21 mouse cellular contexts compared by ENCODE assay signal in the genomic region with DNA sequence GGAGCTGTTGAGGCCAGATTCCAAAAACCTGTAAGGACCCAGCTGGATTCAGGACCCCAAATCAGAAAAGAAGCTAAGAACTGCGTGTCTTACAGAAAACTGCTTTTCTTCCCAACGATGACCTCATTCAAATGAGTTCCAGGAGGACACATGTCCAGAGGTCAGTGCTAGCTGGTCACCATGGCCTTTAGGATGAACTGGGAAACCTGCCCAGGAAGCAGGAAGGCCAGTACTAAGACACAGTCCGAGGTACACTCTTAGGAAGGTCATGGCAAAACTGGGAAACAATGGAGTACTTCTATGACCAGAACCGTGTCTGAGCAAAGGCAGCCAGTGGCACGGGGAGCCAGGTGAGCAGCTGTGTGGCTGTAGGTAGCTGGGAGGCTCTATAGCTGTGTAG. TPM values are rescaled to one million over a fixed set of nuclear protein-coding genes. Genes with fewer than 3 reads are reported as not detected.
DNase-seq lines count a peak whose midpoint lies in the region; ATAC-seq and TF ChIP-seq lines count a peak whose summit lies in the region.
"Had no signal": no experiment of that assay in that cellular context is flagged by ENCODE, and none has a peak within 500 bp of the region (broad histone marks: within the 10 kb centered on the region; RNA-seq: fewer than 3 reads in every experiment).

No protein-coding gene starts in this region.

- H3K79me2 ChIP-seq in liver, adult 2 months (ENCODE audit: control insufficient read depth, insufficient read depth, low read length): no peaks in the 10 kb centered on the region

- no peak for TF ChIP-seq CTCF in hindbrain, postnatal 0 days (IDR thresholded peaks at IDR 0.05; ENCODE audit: low read depth)
- TF ChIP-seq CTCF in liver, adult 2 months (IDR thresholded peaks at IDR 0.05; ENCODE audit: low read depth, low read length): no peak

- H3K9ac ChIP-seq in hindbrain, embryonic 13.5 days: no peak overlapping the region
- H3K9ac ChIP-seq in hindbrain, postnatal 0 days (replicated peaks; ENCODE audit: low read length): no peak overlapping the region
- H3K9ac ChIP-seq in liver, adult 2 months (ENCODE audit: low read depth, low read length): no peak overlapping the region
- H3K9ac ChIP-seq: liver, embryonic 13.5 days; lung, embryonic 15.5 days; midbrain, embryonic 12.5 days had no signal

- no peaks in the 10 kb centered on the region for H3K9me3 ChIP-seq in hindbrain, embryonic 13.5 days
- H3K9me3 ChIP-seq in hindbrain, postnatal 0 days (ENCODE audit: low read length): no peaks in the 10 kb centered on the region
- H3K9me3 ChIP-seq: limb, embryonic 10.5 days; liver, embryonic 13.5 days; lung, embryonic 15.5 days; midbrain, embryonic 12.5 days had no signal

- 74% methylated on average over 5 of the region's 5 CpGs for WGBS in hindbrain, embryonic 13.5 days
- 72% methylated on average over 5 of the region's 5 CpGs for WGBS in hindbrain, postnatal 0 days
- WGBS in liver, adult 2 months: 13% methylated on average over 5 of the region's 5 CpGs

- no peak for TF ChIP-seq POLR2A in liver, adult 2 months (IDR thresholded peaks at IDR 0.05; ENCODE audit: extremely low read depth, insufficient read depth, low read length)

- H3K36me3 ChIP-seq in hindbrain, embryonic 13.5 days: peaks cover 19% of the 10 kb centered on the region
- 0 out of 2 replicates have a peak, but pooled peaks cover 4% of the 10 kb centered on the region for H3K36me3 ChIP-seq in hindbrain, postnatal 0 days (ENCODE audit: insufficient read depth, low read length)
- H3K36me3 ChIP-seq in liver, adult 2 months (ENCODE audit: control insufficient read depth, insufficient read depth, low read length): no peaks in the 10 kb centered on the region
- H3K36me3 ChIP-seq: limb, embryonic 10.5 days; liver, embryonic 13.5 days; lung, embryonic 15.5 days; midbrain, embryonic 12.5 days had no signal

- no peak overlapping the region for H3K4me2 ChIP-seq in hindbrain, embryonic 13.5 days
- no peak overlapping the region for H3K4me2 ChIP-seq in hindbrain, postnatal 0 days (ENCODE audit: low read depth, low read length)
- H3K4me2 ChIP-seq: liver, embryonic 13.5 days; lung, embryonic 15.5 days; midbrain, embryonic 12.5 days had no signal

- peaks cover 11% of the 10 kb centered on the region for H3K4me1 ChIP-seq in hindbrain, embryonic 13.5 days (replicated peaks)
- no peaks in the 10 kb centered on the region for H3K4me1 ChIP-seq in hindbrain, postnatal 0 days (ENCODE audit: insufficient read depth, low read length)
- peaks cover 8% of the 10 kb centered on the region for H3K4me1 ChIP-seq in liver, adult 2 months (ENCODE audit: control insufficient read depth, insufficient read depth, low read length)
- H3K4me1 ChIP-seq: limb, embryonic 10.5 days had no signal

- no peaks in the 10 kb centered on the region for H3K27me3 ChIP-seq in hindbrain, embryonic 13.5 days
- H3K27me3 ChIP-seq in hindbrain, postnatal 0 days (ENCODE audit: insufficient read depth, low read length): no peaks in the 10 kb centered on the region
- H3K27me3 ChIP-seq in liver, adult 2 months (ENCODE audit: control insufficient read depth, insufficient read depth, low read length): no peaks in the 10 kb centered on the region
- H3K27me3 ChIP-seq: liver, embryonic 13.5 days; lung, embryonic 15.5 days; midbrain, embryonic 12.5 days had no signal

- no peak for ATAC-seq in hindbrain, embryonic 13.5 days (ENCODE audit: low FRiP score)
- no peak for ATAC-seq in hindbrain, postnatal 0 days
- ATAC-seq: inflammation-experienced regulatory T-cells, adult 6 months had no signal

- H3K4me3 ChIP-seq in hindbrain, embryonic 13.5 days: no peak overlapping the region
- H3K4me3 ChIP-seq in hindbrain, postnatal 0 days (ENCODE audit: low read length): no peak overlapping the region
- no peak overlapping the region for H3K4me3 ChIP-seq in liver, adult 2 months (ENCODE audit: insufficient read depth, low read depth, low read length)
- H3K4me3 ChIP-seq: layer of hippocampus, adult 2 months; left cerebral cortex, adult 2 months; limb, embryonic 10.5 days; liver, embryonic 13.5 days; lung, embryonic 15.5 days; midbrain, embryonic 12.5 days; myocyte had no signal

- DNase-seq in adrenal gland, adult 2 months: peak; percentile 56
- DNase-seq in adrenal gland, postnatal 10 days: no peak
- no peak for DNase-seq in hindbrain, postnatal 0 days (ENCODE audit: low spot score)
- peak; percentile 95 for DNase-seq in liver, adult 2 months (ENCODE audit: extremely low read depth, low read depth, low spot score)
- no peak for DNase-seq in liver
- no peak for DNase-seq in embryo, embryonic 9.5 days (ENCODE audit: extremely low spot score)
- no peak for DNase-seq in frontal cortex, postnatal 36 days (ENCODE audit: low spot score in 2 of 2)
- DNase-seq: cerebellum, adult 9-11 months; gastrocnemius, postnatal 14 days; liver, embryonic 13.5 days; thymus, postnatal 25 days had no signal

- H3K27ac ChIP-seq in hindbrain, embryonic 13.5 days: peak overlapping the region; percentile 70; the same call in 1 of the 2 replicates
- no peak overlapping the region for H3K27ac ChIP-seq in hindbrain, postnatal 0 days
- H3K27ac ChIP-seq in liver, adult 2 months (replicated peaks; ENCODE audit: insufficient read depth, low read depth, low read length): no peak overlapping the region
- H3K27ac ChIP-seq: left cerebral cortex, adult 2 months; limb, embryonic 10.5 days; liver, embryonic 13.5 days; lung, embryonic 15.5 days; macrophage; midbrain, embryonic 12.5 days had no signal

RNA-seq across cellular contexts. Expression of a gene that starts 55.2 kb away (rescaled TPM):
- not detected for total RNA-seq in adrenal gland, adult 2 months (2021)
- not detected in 2 replicates for polyA plus RNA-seq in adrenal gland, adult 2 months (2012; rRNA removed)
- total RNA-seq in adrenal gland, postnatal 10 days (2021): not detected
- polyA plus RNA-seq in hindbrain, embryonic 13.5 days (2015; fragmentation: Nextera tagmentation; extraction: Ambion mirVana): not detected in 2 replicates
- not detected in 2 replicates for total RNA-seq in hindbrain, postnatal 0 days (2014; rRNA removed)
- not detected in 2 replicates for polyA plus RNA-seq in hindbrain, postnatal 0 days (2015; fragmentation: Nextera tagmentation; extraction: Ambion mirVana)
- not detected in 2 replicates for total RNA-seq in liver, adult 2 months (2014; rRNA removed)
- polyA plus RNA-seq in liver, adult 2 months (2012; rRNA removed): not detected in 2 replicates
- total RNA-seq: gastrocnemius, postnatal 14 days; heart, postnatal 14 days; layer of hippocampus, adult 2 months; left cerebral cortex, adult 2 months had no signal
- polyA plus RNA-seq: limb, embryonic 10.5 days; liver, embryonic 13.5 days; lung, embryonic 15.5 days; macrophage; midbrain, embryonic 12.5 days had no signal

Comparison
In these comparisons a context has a peak if more than half of its experiments do, and no peak if none do; other contexts are left out.
1. DNase-seq: peak in adrenal gland, adult 2 months (single experiment) and liver, adult 2 months (single experiment); none in adrenal gland, postnatal 10 days (single experiment), hindbrain, postnatal 0 days (single experiment), liver (single experiment), embryo, embryonic 9.5 days (single experiment) and frontal cortex, postnatal 36 days (0 of 2).